Mouse (Mus musculus) lung, postnatal 10 days (tissue): ENCODE data around the gene Mitf.

ENCODE experiments used
- DNase-seq: peaks from one replicate; pipeline ENCODE4 v3.0.0; 2021

The Mitf gene

DNA sequence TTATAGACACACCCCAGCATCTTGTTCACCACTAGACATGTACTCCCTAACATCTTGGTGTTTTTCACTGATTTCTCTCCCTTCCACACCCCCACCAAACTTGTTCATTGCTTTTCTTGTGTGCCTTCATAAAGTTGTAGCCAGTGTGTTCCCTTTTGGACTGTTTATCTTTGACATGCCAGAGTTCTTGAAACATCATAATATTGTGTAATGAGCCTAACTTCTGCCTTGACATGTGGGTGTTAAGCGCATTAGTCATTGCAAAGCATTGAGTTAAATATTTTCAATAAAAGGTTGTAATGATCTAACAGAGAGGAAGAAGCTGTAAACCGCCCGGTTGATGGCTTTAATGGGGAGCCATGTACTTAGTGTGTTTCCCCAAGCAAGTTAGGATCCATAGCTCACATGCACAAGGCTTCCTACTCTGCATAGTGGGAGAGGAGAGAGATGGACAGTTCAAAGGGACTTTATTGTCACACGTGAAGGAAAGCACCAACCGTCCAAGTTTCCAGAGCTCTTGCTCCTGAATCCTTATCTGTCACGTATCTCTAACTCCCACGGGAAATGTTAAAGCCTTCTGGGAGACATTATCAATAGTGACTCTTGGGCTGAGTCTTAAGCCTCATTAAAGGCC lies 19.9 kb downstream of the Mitf start:
- DNase-seq = no peak

DNA sequence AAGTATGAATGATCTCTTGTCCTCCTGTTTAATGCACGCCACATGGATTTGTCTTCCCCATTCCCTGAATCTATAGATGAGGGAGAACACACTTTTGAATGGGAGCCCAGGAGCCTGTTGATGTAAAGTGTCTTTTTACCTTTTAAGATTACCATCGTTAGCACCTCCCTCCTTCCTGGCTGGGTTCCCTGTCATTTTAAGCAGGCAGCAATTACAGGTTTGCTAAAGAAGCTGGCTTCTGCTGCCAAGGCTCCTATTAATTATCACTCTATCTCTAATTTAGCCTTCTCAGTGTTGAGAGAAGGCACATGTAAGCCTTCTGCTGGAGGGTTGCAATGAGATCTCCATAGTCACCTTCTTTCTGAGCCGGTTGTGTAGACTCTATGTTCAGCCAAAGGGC lies 21.2 kb downstream of the Mitf start:
- DNase-seq = no peak

DNA sequence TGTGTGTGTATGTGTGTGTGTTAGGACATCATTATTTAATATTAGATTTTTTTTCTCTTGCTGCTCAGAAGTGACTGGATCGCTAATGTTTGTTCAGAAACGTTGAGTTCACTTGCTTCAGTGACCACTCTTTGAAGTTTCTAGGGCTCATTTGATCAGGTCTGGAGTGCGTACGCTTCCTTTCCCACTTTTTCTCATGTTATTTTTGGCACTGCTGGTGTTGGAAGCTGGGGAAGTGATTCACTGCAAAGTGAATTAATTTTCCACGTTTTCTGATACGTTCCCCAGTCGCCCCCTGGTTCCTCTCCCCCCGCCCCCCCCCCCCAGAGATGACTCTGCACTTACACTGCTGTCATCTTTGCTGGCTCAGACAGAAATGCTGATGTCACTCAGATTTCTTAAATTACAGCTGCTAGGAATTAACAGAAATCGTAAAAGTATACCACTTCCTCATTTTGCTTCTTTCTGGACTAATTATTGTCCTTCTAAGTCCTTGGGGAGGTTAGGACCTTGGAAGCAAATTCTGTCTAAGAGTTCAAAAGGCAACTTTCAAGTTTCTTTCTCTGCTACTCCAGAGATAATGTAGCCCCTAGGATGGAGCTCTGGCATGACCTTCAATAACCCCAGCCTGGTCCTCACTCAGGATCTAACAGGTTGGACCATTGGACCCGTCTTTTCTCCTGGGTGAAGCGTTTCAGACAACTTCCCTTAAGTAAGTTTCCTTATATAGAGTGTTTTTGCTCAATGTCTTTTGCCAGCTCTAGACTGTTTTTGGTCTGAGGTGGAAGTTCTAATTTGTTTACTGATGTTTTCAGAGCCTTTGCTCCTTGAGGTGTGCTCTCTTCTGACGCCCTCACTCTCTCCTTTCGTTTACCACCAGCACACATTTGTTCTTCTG lies 22.2 kb downstream of the Mitf start:
- no peak for DNase-seq

GRCm38 (mm10) chr6:97832501-97832900 lies 25.6 kb downstream of the Mitf start:
- no peak for DNase-seq

DNA sequence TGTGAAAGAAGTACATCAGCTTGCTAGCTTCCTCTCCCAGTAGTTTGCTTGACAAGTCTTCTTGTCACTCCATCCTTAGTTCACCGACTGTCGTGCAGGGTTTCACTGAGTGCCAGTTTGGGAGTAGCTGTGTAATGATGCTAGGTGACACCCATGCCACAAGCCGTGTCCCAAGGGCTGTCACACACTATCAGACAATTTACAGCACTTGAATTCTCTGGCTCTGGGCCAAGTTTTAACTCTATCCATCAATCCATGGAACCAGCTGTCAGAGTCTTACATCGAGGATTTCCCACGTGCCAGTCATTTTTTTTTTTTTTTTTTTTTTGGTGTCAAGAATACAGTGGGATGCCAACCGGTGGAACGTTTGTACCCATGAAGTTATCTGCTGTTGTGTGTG lies 29.3 kb downstream of the Mitf start:
- DNase-seq = no peak

DNA sequence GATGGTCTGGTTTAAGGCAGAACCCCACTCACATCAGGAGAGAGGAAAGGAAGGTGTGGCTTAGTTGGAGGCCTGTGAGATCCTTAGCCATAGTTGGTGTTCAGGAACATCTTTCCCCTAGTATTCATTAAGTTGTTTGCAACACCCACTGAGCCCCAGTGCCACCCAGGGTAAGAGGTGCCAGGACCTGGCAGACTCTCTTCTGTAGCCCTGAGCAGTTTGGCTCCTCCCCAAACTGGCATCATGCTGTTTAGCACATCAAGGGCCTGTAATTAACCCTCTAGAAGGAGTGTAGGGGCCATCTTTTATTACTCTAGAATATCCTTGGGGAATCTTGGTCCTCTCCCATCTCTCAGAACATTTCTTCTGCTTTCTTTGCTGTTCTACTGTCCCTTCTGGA lies 30.9 kb downstream of the Mitf start:
- DNase-seq = no peak

- DNase-seq = no peak
These were observed 32.7 kb downstream of the Mitf start for GRCm38 (mm10) chr6:97839568-97839967.

- DNase-seq = no peak
These were observed 37.3 kb downstream of the Mitf start for GRCm38 (mm10) chr6:97844112-97844511.

DNA sequence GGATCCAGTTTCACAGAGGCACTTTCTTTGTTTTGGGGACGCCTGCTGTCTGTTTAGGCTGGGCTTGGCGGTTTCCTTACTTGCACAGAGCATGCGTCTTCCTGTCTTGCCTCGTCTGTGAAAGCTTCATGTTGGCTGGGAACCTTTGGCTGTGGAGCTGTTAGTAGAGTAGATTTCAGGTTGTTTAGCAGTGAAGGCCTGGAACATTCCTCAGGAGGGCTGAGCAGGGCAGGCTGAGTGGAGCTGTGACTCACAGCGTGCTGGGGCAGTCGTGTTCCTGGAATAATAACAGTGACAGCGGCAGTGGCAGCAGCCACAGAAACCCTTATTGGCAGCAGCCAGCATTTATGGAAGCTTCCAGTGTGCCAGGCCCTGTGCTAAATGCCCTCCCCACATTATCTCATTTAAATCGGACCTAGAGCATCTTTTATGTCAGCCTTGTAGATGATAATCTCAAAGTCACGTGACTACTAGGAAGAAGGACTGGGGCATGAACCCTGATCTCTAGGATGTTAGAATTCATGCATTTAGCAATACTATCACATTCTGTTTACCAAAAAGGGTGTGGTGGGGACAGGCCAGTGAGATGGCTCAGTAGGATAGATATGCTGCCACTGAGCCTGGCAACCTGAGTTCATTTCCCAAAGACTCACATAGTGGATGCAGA lies 41.5 kb downstream of the Mitf start:
- peak; percentile 46 for DNase-seq

DNA sequence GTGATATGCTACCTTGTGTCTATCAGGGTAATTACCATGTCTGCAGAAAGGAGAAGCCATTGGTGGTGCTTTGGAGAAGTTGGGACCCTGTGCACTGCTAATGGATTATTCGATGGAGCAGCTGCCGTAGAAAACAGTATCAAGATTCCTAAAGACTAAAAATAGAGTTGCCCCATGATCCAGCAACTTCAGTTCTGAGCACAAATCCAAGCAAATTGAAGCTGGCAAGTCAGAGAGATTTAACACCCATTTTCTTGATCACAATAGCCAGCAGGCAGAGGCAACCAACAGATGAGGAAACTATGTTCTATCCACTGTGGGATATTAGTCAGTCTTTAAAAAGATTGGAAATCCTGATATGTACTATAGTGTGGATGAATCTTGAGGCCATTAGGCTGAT lies 47.4 kb downstream of the Mitf start:
- DNase-seq = peak; percentile 44

GRCm38 (mm10) chr6:97855420-97856170 lies 48.7 kb downstream of the Mitf start:
- DNase-seq = peak; percentile 16

DNA sequence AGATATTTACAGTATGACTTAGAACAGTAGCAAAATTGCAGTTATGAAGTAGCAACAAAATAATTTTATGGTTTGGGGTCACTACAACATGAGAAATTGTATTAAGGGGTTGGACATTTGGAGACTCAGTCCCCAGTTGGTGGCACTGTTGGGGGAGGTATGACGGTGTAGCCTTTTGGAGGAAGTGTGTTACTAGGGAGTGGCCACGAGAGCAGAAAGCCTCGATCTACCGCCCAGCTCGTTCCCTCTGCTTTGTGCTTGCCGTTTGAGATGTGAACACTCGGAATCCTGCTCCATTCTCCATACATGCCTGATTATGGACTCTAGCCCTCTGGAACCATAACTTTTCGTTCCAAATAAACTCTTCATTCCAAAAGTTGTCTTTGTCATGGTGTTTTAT lies 49.6 kb downstream of the Mitf start:
- no peak for DNase-seq

- peak; percentile 46 for DNase-seq
These were observed 50.8 kb downstream of the Mitf start for GRCm38 (mm10) chr6:97857690-97858089.

- DNase-seq = no peak
These were observed 59.7 kb downstream of the Mitf start for GRCm38 (mm10) chr6:97866575-97866974.

DNA sequence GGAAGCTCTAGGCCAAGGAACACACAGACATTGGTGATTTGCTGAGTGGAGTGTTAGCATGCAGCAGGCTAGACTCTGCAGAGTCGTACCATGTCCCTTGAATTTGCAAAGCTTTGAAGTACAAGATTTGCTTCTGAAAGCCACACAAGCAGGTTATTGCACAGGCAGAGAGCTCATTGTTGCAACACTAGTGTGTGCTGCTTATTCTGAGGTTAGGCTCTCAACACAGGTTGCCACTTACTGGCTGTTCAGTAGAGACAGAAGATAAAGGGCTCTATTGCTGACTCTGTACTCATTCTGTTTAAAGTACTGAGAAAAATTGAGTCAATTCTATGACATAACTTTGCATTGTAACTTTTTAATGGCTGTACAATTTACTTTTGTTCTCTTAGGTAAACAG lies 61.2 kb downstream of the Mitf start:
- DNase-seq = no peak

- no peak for DNase-seq
These were observed 63.1 kb downstream of the Mitf start for GRCm38 (mm10) chr6:97869953-97870352.

DNA sequence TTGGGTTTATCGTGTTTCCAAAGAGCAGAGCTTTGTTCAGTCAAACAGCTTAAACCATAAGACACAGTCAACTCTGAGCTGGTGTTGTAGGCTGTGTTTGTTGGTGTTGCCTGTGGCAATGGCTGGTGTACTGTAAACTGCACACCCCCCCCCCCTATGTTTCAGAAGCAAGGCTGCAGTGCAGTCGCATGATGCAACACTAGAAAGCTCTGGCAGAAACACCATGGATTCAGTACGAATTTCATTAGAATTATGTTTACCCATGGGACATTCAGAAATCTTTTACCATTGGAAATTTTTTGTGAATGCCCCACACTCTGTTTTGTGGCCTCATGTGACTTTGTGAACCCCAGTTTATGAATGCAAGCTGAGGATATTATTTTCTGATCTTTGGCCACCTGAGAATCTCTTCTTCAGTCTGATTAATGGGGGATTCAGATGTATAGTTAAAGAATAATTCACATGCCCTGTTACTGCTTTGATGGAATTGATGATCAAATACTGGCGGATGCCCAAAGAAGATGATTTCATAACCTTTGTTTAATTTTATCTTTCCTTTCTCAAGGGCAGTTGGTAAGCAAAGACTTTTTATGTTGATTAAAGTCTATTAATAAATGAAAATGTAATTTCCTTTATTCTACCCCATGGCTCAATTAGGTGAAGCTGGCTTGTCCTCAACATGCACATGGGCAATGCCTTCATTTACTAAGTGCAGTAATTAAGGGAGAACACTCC lies 64.6 kb downstream of the Mitf start:
- DNase-seq = no peak

- DNase-seq = no peak
These were observed 66.2 kb downstream of the Mitf start for GRCm38 (mm10) chr6:97873102-97873501.

- DNase-seq = no peak
These were observed 70.1 kb downstream of the Mitf start for GRCm38 (mm10) chr6:97876990-97877389.

DNA sequence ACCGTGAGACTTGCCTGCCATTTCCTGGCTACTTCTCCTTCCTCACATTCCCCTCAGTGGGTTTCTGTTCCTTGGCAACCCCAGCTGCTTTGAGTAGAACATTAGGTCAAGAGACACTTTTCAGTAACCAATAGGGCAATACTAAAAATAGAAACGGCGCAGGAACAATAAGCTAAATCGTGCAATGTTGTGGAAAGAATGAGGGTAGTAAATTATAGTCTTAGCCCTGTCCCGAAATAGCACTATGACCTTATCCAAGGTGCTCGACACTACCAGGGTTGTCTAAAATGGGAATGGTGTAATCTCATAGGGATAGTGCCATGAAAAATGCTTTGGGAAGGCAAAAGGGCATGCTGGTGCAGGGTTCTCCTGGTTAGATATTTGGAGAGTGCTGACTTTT lies 70.6 kb downstream of the Mitf start:
- DNase-seq = no peak

- DNase-seq = no peak
These were observed 73.5 kb downstream of the Mitf start for GRCm38 (mm10) chr6:97880363-97880762.

DNA sequence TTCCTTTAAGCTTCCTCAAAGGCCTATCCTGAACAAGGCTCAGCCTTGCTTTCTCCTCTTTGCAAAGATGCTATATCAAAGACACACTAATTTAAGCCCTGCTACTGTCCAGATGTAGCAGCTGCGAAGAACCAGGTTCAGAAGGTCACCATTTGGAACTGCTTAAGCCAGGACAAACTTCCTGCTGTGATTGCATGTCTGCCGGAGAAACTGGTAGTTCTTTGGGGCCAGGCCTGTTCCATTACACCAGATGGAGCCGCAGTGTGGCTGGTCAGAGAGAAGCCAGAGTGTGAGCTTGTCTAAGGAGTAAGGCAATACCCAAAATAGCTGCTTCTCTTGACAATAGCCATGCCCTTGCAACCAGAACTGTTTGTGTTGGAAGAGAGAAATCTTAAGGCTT lies 75.1 kb downstream of the Mitf start:
- DNase-seq = no peak
